Mouse (Mus musculus) liver, postnatal 0 days (tissue): Measurements from ENCODE around the gene Tfb1m. TPM values are rescaled to one million over a fixed set of nuclear protein-coding genes. Genes with fewer than 3 reads are reported as not detected.

ENCODE experiments used
- ATAC-seq: fragments of 200-750 bp; cut with Nextera tagmentation; 2 replicates; pipeline ENCODE4 v1.8.0; 2017; ENCODE audit warnings: mild to moderate bottlenecking, moderate library complexity
- DNase-seq: peaks from one replicate; pipeline ENCODE4 v3.0.0-alpha.2; 2016
- H3K27ac ChIP-seq: fragments of 300-500 bp; sonication (generic); 2 replicates; pipeline ENCODE4 v1.5.1; 2014; ENCODE audit warnings: antibody characterized with exemption, moderate library complexity, mild to moderate bottlenecking, low read depth
- H3K27me3 ChIP-seq: fragments of 300-500 bp; sonication (generic); 2 replicates; pipeline ENCODE4 v1.6.1; 2014; ENCODE audit warnings: low read length, control low read depth, mixed read lengths; ENCODE audit not compliant: insufficient read depth
- H3K36me3 ChIP-seq: fragments of 300-500 bp; sonication (generic); replicated peaks from 2 replicates; pipeline ENCODE4 v1.6.1; 2014; ENCODE audit warnings: mild to moderate bottlenecking, control low read depth, low read length, moderate library complexity, mixed read lengths; ENCODE audit not compliant: insufficient read depth
- H3K4me1 ChIP-seq: fragments of 300-500 bp; sonication (generic); 2 replicates; pipeline ENCODE4 v1.6.1; 2014; ENCODE audit warnings: antibody characterized with exemption, mild to moderate bottlenecking, control low read depth; ENCODE audit not compliant: insufficient read depth
- H3K4me2 ChIP-seq: fragments of 300-500 bp; sonication (generic); 2 replicates; pipeline ENCODE4 v1.6.1; 2014; ENCODE audit warnings: low read depth, mild to moderate bottlenecking, low read length, moderate library complexity, mixed read lengths
- H3K4me3 ChIP-seq: fragments of 300-500 bp; sonication (generic); 2 replicates; pipeline ENCODE4 v1.5.1; 2014; ENCODE audit warnings: low read depth, low read length
- H3K9ac ChIP-seq: fragments of 300-500 bp; sonication (generic); replicated peaks from 2 replicates; pipeline ENCODE4 v1.6.1; 2014; ENCODE audit warnings: mild to moderate bottlenecking, moderate library complexity
- H3K9me3 ChIP-seq: fragments of 300-500 bp; sonication (generic); 2 replicates; pipeline ENCODE4 v1.6.1; 2016; ENCODE audit warnings: mild to moderate bottlenecking, control low read depth, low read length, mixed read lengths
- CTCF ChIP-seq: sonication (generic); IDR thresholded peaks from 2 replicates; pipeline ENCODE4 v1.5.1; 2016; ENCODE audit warnings: antibody characterized with exemption, low read depth
- EP300 ChIP-seq: IDR thresholded peaks from 2 replicates; pipeline ENCODE4 v1.6.1; 2016; ENCODE audit warnings: antibody characterized with exemption, low read depth, mild to moderate bottlenecking
- WGBS: fragments of 180-500 bp; shearing (Covaris S2); extraction: QIAGEN DNeasy Blood & Tissue Kit; methylation state at CpG from one replicate; pipeline ENCODE4 v1.1.7; 2014; ENCODE audit not compliant: insufficient replicate concordance; 5-methylcytosine and 5-hydroxymethylcytosine counted together
- polyA plus RNA-seq: library from polyadenylated mRNA; unstranded; fragments of >200 nt; fragmentation: Nextera tagmentation; extraction: Ambion mirVana; gene quantifications from 2 replicates; pipeline ENCODE4 v1.2.1, GENCODE M21; 2015

The Tfb1m gene
- polyA plus RNA-seq, 1 experiment from 2014 or later: 10.3 TPM

DNA sequence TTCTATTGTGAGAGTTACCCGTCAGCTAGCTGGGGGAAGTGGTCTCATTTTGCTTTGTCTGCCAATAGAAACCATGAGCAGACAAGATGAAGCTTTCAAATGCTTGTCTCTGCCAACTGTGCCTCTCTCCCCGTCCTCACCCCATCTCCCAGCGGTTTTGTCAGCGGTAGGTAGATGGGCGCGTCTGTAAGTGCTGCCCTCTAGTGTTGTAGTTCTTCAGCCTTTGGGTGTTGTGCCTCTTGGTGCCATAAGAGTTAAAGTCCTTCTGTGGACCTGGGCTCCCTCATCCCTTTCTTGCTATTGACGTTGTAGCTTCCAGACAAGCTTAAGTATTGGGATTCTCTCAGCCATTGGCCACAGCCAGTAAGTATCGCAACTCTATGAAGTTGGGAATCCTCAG, 4.8 kb upstream of the Tfb1m start:
- Histone ChIP-seq H3K4me3 (no peak overlapping the region), H3K36me3 (no peaks in the 10 kb centered on the region), H3K9ac (no peak overlapping the region), H3K4me2 (no peak overlapping the region), H3K9me3 (no peaks in the 10 kb centered on the region), H3K27ac (no peak overlapping the region), H3K27me3 (no peaks in the 10 kb centered on the region), H3K4me1 (peaks cover 7% of the 10 kb centered on the region; the same call in 1 of the 2 replicates)
- DNase-seq: no peak
- 47% methylated on average over 8 of the region's 8 CpGs for WGBS
- TF ChIP-seq CTCF (peak; percentile 48), EP300 (no peak)
- no peak for ATAC-seq

DNA sequence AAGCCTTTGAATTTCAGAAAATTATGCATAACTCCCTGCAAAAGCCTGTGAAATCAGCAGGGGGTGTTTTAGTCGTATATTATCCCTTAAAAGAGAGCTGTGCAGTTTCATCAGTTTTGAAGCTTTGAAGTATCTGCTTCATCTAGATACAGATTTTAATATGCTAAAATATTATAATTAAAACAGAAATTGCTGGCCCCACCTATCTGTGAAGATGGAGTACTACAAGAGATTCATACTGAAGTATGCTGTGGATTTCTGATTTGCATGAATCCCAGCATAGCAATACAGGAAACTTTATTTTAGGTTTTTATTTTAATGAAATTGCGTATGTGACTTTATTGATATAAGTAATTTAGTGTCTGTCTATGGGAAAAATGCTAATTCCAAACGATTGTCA, 3.0 kb upstream of the Tfb1m start:
- no peak for ATAC-seq
- Histone ChIP-seq H3K9ac (no peak overlapping the region), H3K36me3 (no peaks in the 10 kb centered on the region), H3K27ac (no peak overlapping the region), H3K4me1 (peaks cover 15% of the 10 kb centered on the region), H3K4me3 (no peak overlapping the region), H3K4me2 (no peak overlapping the region), H3K27me3 (no peaks in the 10 kb centered on the region), H3K9me3 (no peaks in the 10 kb centered on the region)
- TF ChIP-seq CTCF (peak; percentile 38), EP300 (no peak)
- WGBS: 50% methylated on average over 3 of the region's 3 CpGs
- no peak for DNase-seq

DNA sequence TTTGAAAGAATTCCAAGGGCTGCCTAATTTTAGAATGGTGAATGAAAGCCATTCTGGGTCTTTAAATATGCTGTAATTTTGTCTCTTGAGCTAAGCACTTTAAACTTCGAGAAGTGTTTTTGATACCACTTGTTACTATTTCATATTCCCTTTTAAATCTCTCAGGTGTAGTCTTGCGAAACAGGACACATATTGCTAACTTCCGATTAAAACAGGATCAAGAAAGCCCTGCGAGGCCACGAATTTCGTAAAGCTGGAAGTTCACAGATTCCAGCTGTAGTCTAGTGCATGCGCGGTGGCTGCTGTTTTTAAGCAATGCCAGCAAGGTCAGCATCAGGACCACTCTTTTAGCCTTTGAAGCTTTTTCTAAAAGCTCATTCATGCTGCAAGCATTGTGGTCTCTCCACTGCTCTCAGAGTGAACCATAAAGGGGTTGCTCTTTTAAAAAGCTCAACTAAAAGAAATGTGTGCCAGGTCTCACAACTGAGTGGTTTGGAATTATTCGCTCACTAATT, 832 bp upstream of the Tfb1m start:
- 68% methylated on average over 9 of the region's 9 CpGs for WGBS
- Histone ChIP-seq H3K4me2 (peak overlapping the region; percentile 88), H3K4me3 (peak overlapping the region; percentile 69), H3K9me3 (no peaks in the 10 kb centered on the region), H3K36me3 (no peaks in the 10 kb centered on the region), H3K27ac (peak overlapping the region; percentile 93), H3K4me1 (peaks cover 15% of the 10 kb centered on the region), H3K9ac (peak overlapping the region; percentile 58), H3K27me3 (no peaks in the 10 kb centered on the region)
- ATAC-seq: no peak
- no peak for TF ChIP-seq CTCF
- TF ChIP-seq EP300: no peak
- peak; percentile 21 for DNase-seq

DNA sequence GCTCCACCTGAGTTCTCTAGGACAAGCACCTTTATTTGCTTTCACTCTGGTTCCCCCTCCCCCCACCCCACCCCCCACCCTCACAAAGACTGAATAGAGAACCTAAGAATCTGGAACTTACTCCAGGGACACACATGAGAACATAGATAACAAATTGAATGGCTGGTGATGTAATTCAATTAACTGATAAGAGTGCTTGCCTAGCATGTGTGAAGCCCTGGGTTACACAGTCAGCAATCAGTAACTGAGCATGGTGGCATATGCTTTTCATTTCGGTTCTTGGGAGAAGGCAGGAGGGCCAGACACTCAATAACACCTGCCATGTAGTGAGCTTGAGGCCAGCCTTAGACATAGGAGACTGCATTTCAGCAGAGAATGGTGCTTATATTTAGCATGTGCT, 1.3 kb downstream of the Tfb1m start:
- no peaks in the 10 kb centered on the region for H3K9me3 ChIP-seq
- DNase-seq: no peak
- peaks cover 15% of the 10 kb centered on the region for H3K4me1 ChIP-seq
- no peak for TF ChIP-seq CTCF
- TF ChIP-seq EP300: no peak
- no peaks in the 10 kb centered on the region for H3K27me3 ChIP-seq
- 0 out of 2 replicates have a peak, but pooled peaks cover 3% of the 10 kb centered on the region for H3K36me3 ChIP-seq
- 33% methylated on average over 1 of the region's 1 CpGs for WGBS
- peak overlapping the region; percentile 89 for H3K27ac ChIP-seq
- H3K4me2 ChIP-seq: peak overlapping the region; percentile 88
- no peak overlapping the region for H3K9ac ChIP-seq
- no peak for ATAC-seq
- H3K4me3 ChIP-seq: no peak overlapping the region

DNA sequence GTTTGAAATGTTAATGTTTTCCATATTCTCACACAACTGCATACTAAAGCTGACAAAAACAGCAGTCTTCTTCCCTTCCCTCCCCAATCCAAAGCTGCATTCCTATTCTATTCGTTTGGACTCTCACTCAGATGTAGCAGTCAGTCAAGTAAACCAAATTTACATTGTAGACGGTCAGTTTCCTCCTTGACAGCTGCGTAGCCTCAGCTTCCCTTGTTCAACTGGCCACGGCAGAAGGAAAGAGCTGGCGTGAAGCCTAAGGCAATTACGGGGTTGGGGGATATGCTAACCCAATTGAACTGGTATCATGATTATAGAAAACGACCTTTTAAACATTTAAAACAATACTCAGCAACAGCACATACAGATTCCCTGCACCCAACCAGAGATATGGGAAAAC, 9.9 kb downstream of the Tfb1m start:
- DNase-seq (no peak), ATAC-seq (no peak)
- no peak for TF ChIP-seq EP300
- no peak for TF ChIP-seq CTCF
- no peaks in the 10 kb centered on the region for H3K4me1 ChIP-seq
- peaks cover 7% of the 10 kb centered on the region for H3K36me3 ChIP-seq
- 67% methylated on average over 7 of the region's 7 CpGs for whole genome bisulfite sequencing
- no peak overlapping the region for H3K27ac ChIP-seq
- H3K9me3 ChIP-seq: no peaks in the 10 kb centered on the region
- no peak overlapping the region for H3K4me2 ChIP-seq
- no peaks in the 10 kb centered on the region for H3K27me3 ChIP-seq
- H3K4me3 ChIP-seq: no peak overlapping the region
- H3K9ac ChIP-seq: no peak overlapping the region

DNA sequence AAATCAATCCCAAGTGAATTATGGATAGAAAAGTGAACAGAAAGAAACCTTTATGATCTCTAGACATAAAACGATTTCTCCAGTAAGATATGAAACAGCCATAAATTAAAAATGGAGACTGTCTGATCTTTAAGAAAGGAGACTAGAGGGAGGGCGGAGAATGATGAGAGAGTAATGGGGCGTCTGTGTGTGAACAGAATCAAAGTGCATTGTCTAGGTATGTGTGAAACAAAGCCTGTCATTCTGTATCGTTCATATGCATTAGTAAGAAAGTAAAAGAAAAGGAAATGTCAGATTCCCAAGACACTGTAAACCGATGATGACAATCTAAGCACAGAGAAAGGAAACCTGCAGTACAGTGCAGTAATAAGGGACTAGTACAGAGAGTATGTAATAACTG, 16.5 kb downstream of the Tfb1m start:
- no peak for ATAC-seq
- no peak overlapping the region for H3K4me3 ChIP-seq
- TF ChIP-seq EP300: no peak
- H3K4me2 ChIP-seq: no peak overlapping the region
- no peaks in the 10 kb centered on the region for H3K4me1 ChIP-seq
- WGBS: 81% methylated on average over 5 of the region's 5 CpGs
- H3K27ac ChIP-seq: no peak overlapping the region
- no peaks in the 10 kb centered on the region for H3K9me3 ChIP-seq
- DNase-seq: no peak
- H3K9ac ChIP-seq: no peak overlapping the region
- peaks cover 13% of the 10 kb centered on the region for H3K36me3 ChIP-seq
- no peaks in the 10 kb centered on the region for H3K27me3 ChIP-seq

DNA sequence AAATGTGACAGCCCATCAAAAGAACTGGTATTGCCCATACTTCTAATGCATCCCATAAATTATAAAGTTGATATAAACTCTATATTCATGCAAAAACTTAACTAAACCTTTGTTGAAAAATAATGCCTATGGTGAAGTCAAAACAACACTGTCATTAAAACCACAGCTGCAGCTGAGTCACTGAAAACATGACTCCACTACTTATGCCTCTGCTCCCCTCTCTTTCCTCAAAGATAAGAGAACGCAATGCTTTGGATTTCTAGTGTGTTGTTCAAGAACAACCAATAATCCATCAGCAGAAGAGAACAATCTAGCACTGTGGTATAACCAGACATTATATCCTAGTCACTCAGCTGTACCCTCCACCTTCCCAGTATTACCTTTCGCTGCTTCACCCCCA, 17.3 kb downstream of the Tfb1m start:
- 66% methylated on average over 2 of the region's 2 CpGs for whole genome bisulfite sequencing
- ATAC-seq (no peak), DNase-seq (no peak)
- no peak for TF ChIP-seq CTCF
- no peak for TF ChIP-seq EP300
- Histone ChIP-seq H3K4me3 (no peak overlapping the region), H3K4me2 (no peak overlapping the region), H3K9ac (no peak overlapping the region), H3K27ac (no peak overlapping the region), H3K4me1 (no peaks in the 10 kb centered on the region), H3K9me3 (no peaks in the 10 kb centered on the region), H3K36me3 (peaks cover 9% of the 10 kb centered on the region), H3K27me3 (no peaks in the 10 kb centered on the region)
